Mouse (Mus musculus): ENCODE results near the gene Dctn5.

Gene Dctn5

GRCm38 (mm10) chr7:122132497-122133337 is at the start of gene Dctn5, which contains the start of gene Palb2:
TSS of gene Dctn5 (plus strand) at chr7:122133041.
TSS of gene Palb2 (minus strand) at chr7:122132985.
- peak; percentile 98 for DNase-seq

- no peak for DNase-seq
These were observed 45.5 kb upstream of the Dctn5 start for GRCm38 (mm10) chr7:122087195-122087982.

GRCm38 (mm10) chr7:122094564-122095330 is 38.1 kb upstream of the Dctn5 start:
- no peak for DNase-seq

GRCm38 (mm10) chr7:122098009-122098408 is 34.8 kb upstream of the Dctn5 start:
- DNase-seq: no peak

GRCm38 (mm10) chr7:122099222-122099621 is 33.6 kb upstream of the Dctn5 start:
- peak; percentile 53 for DNase-seq

DNA sequence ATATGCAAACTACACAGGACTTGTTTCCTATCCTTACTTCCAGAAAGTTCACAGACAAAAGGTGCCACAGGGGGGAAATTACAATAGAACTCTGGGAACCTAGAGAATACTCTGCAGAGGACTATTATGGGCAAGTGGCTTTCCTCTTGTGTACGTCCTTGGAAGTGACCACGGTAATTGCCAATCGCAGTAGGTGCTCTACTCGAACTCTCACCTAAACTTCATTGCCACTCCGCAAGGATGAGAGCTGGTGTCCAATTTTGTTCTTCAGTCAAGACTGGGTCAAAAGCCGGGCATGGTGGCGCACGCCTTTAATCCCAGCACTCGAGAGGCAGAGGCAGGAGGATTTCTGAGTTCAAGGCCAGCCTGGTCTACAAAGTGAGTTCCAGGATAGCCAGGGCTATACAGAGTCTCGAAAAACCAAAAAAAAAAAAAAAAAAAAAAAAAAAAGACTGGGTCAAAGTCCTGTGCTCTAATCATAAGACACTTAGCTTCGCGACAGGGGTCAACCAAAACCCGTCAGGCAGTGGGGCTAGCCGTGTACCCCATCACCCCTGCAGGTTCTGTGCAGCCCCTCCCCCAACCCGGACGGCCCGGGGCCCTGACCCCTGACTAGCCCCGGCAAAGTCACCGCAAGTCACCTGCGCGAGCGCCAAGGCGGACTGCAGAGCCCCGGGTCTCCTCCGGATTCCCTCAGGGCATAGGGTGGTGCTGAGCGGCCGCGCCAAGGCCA is 31.7 kb upstream of the Dctn5 start:
- DNase-seq: peak; percentile 5

- peak; percentile 89 for DNase-seq
These were observed 31.0 kb upstream of the Dctn5 start, which contains the start of gene Ndufab1 for GRCm38 (mm10) chr7:122101747-122102244. TSS of gene Ndufab1 (minus strand) at chr7:122101886.

DNA sequence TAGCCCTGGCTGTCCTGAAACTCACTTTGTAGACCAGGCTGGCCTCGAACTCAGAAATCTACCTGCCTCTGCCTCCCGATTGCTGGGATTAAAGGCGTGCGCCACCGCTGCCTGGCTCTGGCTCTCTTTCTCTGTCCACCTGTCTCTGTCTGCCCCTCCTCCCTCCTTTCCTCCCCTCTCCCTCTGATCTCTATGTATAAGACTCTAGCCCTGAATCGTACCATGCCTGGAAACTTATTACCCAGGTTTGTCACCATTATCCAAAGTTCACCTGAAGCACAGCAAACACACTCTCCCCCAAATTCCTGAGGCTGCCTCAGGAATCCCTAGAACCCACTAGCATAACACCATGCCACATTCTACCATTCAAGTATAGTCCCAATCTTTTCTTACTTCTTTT is 24.6 kb upstream of the Dctn5 start:
- no peak for DNase-seq

DNA sequence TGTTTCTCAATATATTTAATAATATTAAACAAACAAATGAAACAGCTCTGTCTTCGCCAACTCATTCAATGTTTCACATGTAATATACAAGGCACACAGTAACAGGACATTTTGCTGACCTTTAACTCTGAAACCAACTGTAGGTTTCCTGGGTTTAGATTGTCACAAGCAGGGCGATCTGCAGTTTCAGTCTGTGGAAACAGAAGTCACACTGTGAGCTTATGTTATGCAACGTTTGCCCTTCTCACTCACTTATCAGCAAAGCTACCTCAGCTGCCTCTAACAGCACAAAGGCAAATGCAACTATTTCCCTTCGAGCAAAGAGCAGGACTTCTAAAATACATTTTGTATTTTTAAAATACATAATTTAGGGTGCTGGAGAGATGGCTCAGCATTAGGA is 9.3 kb upstream of the Dctn5 start:
- DNase-seq: no peak

GRCm38 (mm10) chr7:122125636-122126035 is 7.2 kb upstream of the Dctn5 start:
- DNase-seq: no peak

DNA sequence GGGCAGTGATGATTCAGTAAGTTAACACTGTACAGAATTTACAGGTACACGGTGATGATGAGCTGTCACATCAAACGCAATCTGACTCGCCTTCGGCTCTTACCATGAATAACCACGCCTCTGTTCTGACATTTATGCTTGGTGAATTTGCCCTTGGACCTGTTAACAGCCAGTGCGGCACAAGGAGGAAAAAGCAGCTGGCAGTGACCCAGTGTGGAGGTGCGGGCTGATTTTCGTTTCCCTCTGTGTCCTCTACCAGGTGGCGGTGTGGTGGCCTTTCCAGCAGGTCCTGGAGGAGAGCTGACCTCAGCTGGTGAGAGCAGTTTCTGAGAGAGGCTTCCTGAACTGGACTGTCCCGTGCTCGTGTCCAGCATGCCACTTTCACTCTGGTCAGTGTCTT is 5.9 kb upstream of the Dctn5 start:
- no peak for DNase-seq

DNA sequence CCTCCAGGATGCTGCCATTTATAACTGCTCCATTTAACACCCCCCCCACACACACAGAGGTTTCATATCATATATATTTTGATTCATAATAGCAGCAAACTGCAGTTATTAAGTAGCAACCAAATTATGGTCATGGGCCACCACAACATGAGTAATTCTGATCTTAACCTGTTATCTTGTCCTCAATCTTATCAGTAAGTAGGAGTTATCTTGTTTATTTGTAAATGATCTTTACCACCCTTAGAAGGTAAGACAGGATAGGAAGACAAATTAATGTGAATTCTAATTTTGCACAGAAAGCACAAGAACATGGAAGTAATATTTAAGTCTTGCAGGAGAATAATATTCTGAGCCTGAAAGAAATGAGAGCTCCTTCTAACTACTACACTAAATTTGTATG is 1.0 kb upstream of the Dctn5 start:
- no peak for DNase-seq

DNA sequence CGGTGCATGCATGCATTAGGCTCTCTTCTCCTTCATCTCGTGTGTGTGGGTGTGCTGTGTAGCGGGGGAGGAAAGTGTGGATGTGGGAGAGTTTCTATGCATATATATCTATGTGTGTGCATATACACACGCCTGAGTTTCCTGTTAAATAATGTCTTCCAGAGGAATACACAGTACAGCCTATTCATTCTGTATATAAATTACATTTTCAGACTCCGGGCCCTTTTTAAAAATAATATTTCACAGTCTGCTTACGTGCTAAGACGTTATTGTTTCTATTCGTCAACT is 441 bp downstream of the Dctn5 start:
- DNase-seq: no peak

- peak; percentile 20 for DNase-seq
These were observed 2.2 kb downstream of the Dctn5 start for GRCm38 (mm10) chr7:122135070-122135469.

GRCm38 (mm10) chr7:122137071-122137470 is 4.2 kb downstream of the Dctn5 start:
- DNase-seq: no peak

GRCm38 (mm10) chr7:122138190-122138589 is 5.3 kb downstream of the Dctn5 start:
- no peak for DNase-seq

DNA sequence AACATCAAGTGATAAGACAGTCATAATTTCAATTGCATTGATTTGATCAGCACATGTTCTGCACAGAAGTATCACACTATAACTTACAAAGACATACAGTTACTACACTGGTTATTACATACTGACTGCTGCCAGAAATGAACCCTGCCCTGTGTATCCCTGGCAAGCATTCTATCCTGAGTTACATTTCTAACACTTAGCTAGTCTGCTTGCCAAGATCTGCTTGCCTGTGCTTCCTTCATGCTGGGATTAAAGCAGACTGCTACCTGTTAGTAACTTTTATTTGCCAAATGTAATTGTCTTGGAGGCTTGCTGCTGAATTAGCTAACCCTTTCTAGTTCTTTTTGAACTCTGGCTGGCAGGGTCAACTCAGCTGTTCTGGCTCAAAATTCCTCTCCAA is 8.2 kb downstream of the Dctn5 start:
- no peak for DNase-seq

DNA sequence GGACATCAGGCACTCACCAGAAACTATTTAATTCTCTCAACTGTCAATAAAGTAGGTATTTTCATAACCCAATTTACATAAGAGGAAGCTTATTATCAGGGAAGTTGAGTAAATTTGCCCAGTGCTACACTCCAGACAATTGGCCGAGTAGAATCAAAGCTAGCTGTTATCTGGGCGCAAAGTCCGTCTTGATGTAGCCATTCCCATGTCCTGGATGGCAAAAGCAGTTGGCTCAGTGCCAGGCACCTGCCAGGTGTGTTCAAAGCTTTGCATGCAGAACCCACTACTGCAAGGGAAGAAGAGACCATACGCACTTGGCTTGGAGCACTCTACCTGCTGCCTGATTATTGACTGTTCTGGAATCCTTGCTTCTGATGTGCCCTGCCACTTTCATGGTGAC is 19.6 kb downstream of the Dctn5 start:
- DNase-seq: no peak

DNA sequence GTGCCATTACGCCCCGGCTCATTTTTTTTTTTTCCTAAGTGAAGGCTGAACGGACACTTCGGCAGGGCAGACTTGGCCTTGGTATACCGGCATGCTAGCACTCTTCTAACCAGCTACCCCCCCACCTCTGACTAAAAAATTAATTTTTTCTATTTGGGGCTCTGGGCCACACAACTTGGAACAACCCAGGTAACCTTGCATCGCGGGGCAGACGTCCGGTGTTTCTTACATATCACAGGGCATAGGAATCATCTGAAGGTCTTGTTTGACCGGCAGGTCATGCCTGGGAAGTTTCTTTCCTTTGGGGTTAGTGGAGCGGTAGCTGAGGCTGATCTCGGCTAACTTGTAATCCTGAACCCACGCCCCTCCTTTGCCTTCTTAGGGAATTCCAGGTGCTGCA is 25.6 kb downstream of the Dctn5 start:
- no peak for DNase-seq

DNA sequence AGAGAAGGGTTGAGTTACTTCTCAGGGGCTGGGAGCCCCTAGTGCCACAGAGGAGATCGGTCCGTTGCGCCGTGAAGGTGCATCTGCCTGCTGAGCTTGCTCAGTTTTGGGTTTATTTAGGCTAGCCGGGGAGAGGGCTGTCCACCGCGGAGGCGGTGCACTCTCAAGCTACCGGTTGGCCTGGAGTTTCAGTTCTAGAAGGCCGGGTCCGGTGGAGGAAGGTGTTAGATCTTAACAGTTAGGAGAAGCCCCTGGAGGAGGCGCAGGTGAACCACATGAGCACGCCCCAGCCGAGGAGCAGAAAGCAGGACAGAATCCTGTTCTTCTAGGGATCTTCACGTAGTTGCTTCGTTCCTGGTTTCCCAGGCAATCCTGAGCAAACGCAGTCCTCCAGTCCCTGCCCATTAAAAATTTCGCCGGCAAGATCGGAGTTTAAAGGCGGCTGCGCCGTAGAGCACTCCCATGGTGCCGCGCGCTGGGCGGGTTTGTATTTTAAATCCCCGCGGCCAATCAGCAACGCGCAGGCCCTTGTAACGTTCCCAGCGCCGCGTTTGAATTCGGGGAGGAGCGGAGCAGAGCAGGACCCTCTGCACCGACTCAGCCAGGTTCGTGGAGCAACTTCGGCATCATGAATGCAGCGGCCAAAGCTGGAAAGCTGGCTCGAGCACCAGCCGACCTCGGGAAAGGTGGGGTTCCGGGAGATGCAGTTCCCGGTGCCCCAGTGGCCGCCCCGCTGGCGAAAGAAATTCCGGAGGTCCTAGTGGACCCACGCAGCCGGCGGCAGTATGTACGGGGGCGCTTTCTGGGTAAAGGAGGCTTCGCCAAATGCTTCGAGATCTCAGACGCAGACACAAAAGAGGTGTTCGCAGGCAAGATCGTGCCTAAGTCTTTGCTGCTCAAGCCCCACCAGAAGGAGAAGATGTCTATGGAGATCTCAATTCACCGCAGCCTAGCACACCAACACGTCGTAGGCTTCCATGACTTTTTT is 26.4 kb downstream of the Dctn5 start, which contains the start of gene Plk1:
TSS of gene Plk1 (plus strand) at position 525 of the 988 bp plus-strand sequence.
- DNase-seq: peak; percentile 86

- peak; percentile 38 for DNase-seq
These were observed 27.2 kb downstream of the Dctn5 start for GRCm38 (mm10) chr7:122160037-122160436.

All from thymus, postnatal 14 days (tissue).